Mouse (Mus musculus) bone marrow macrophage, adult 2 months (primary cell): Measurements from ENCODE around the gene Camkmt. TPM values are rescaled to one million over a fixed set of nuclear protein-coding genes. Genes with fewer than 3 reads are reported as not detected.

Source experiments
- H3K27ac ChIP-seq: 2 replicates; pipeline ENCODE4 v1.5.1; 2012; ENCODE audit warnings: low read depth, low read length; ENCODE audit not compliant: insufficient read depth
- H3K4me1 ChIP-seq: 2 replicates; pipeline ENCODE4 v1.6.1; 2012; ENCODE audit warnings: low read length; ENCODE audit not compliant: control insufficient read depth, insufficient read depth
- H3K4me3 ChIP-seq: 2 replicates; pipeline ENCODE4 v1.5.1; 2012; ENCODE audit warnings: mild to moderate bottlenecking, low read length, moderate library complexity; ENCODE audit not compliant: insufficient read depth
- CTCF ChIP-seq: IDR thresholded peaks from 2 replicates; pipeline ENCODE4 v1.5.1; 2012; ENCODE audit warnings: low read depth, mild to moderate bottlenecking, low read length, moderate library complexity
- POLR2A ChIP-seq: IDR thresholded peaks from 2 replicates; pipeline ENCODE4 v1.6.1; 2012; ENCODE audit warnings: mild to moderate bottlenecking, low read depth, low read length, borderline replicate concordance
- polyA plus RNA-seq: library from polyadenylated mRNA; stranded (reverse); fragments of >200 nt; gene quantifications from 2 replicates; pipeline ENCODE4 v1.2.4, GENCODE M21; 2012; ENCODE audit not compliant: missing spikeins, insufficient read depth, insufficient read length

Gene Camkmt
- polyA plus RNA-seq, result 10.8 and 11.8 TPM in 2 replicates

DNA sequence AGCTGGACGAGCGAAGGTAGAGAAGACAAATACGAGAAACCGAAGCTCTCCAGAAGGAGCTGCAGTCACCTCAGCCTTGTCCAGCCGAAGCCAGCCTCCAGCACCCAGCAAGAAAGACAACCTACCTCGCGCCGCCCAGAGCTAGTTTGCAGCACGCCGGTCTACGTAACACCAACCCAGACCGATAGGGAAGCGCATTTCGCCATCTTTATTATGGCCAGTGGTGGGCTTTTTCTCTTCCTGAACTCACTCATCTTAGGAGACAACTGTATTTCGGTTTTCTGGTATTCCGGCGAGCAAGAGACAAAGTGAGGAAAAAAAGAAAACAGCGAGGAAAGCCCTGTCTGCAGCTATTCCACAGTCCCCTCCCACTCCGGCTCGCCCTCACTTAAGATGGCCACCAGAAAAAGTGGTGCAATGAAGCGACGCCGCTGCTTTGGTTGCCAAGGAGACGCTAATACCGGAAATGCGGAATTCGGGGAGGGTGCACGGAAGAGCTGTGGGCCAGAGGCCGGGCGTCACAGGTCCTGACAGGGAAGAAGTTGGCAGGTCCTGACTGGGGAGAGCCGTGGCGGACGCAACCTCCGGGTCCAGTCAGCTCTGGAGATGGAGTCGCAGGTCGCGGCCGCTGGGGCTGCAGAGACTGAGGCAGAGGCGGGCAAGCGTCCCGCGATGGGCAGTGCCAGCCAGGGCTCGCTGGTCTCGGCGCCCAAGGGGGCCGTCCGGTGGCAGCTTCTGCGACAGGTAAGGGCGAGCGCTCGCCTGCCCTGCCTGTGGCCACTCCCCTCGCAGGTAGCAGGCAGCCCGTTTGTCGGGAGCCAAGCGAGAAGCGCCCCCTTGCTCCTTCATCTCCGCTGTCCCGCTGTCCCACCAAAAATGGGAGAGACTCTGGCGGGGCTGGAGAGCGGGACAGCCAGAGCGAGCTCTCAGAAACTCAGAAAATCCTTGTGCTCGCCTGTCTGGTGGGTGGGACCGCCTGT lies at the start of gene Camkmt, which contains the start of gene Prepl:
Gene Camkmt, plus strand, starts transcription at position 433 of the 980 bp plus-strand sequence.
Gene Prepl, minus strand, starts transcription at position 122 of the 980 bp plus-strand sequence.
- TF ChIP-seq POLR2A, result no peak
- TF ChIP-seq CTCF, result no peak
- H3K4me1 ChIP-seq, result peaks cover 4% of the 10 kb centered on the region
- H3K27ac ChIP-seq, result peak within 1 kb of the TSS; percentile 47
- peak within 1 kb of the TSS; percentile 75 for H3K4me3 ChIP-seq

DNA sequence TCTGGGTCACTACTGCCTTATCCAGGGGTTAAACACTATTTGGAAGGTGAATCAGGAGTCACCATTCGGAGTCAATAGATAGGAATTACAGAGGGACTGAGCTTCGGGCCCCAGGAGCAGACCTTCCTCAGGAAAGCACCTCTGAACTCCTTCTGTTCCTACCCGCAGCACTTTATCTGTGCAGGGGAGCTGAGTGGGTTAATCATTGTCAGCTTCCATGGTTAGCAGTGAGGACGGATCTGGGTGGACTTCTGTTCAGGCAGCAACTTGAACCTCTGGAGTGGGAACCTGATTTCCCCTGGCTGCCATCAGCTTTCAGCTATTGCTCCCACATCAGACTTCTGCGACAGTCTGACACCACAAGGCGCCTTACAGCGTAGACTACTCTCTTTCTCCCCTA lies 49.4 kb upstream of the Camkmt start:
- TF ChIP-seq POLR2A, result no peak
- TF ChIP-seq CTCF, result no peak
- Histone ChIP-seq H3K4me1 (no peaks in the 10 kb centered on the region), H3K4me3 (no peak overlapping the region), H3K27ac (no peak overlapping the region)

DNA sequence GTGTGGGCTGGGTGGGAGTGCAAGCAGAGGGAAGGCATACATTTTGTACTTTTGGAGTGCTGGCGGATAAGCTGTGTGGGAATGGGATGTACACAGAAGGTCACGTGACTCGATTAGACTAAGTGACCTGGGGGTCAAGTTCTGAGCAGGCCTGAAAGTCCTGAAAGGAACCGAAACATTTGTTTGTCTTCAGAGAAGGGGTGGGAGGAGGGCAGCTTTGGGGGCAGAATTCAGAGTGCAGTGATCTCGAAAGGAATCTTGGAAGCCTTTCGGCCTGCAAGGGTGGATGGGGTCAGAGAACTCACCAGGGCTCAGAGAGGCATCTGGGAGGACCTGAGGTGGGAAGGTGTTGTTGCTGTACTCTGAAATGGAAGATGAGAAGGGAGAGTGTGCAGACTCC lies 47.9 kb upstream of the Camkmt start:
- Histone ChIP-seq H3K4me3 (no peak overlapping the region), H3K27ac (no peak overlapping the region), H3K4me1 (no peaks in the 10 kb centered on the region)
- no peak for TF ChIP-seq CTCF
- TF ChIP-seq POLR2A, result no peak

DNA sequence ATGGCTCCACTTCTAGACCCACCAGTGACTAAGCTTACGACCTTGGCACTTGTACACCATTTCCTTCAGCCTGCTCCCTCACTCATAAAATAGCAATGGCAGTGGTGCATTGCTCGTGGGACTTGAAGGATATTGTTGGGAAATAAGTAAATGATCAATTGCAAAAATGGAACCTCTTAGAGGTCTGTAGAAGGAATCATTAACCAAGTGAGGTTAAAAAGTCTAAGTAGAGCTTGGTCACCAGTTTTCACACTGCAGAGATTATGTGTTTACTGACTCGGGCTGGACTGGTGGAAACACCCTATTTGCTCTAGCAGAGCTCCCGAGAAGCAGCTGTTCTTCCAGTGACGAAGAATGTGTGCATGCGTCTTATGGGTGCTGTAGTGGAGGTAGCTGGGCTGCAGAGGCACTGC lies 46.9 kb upstream of the Camkmt start:
- TF ChIP-seq CTCF (no peak), POLR2A (no peak)

DNA sequence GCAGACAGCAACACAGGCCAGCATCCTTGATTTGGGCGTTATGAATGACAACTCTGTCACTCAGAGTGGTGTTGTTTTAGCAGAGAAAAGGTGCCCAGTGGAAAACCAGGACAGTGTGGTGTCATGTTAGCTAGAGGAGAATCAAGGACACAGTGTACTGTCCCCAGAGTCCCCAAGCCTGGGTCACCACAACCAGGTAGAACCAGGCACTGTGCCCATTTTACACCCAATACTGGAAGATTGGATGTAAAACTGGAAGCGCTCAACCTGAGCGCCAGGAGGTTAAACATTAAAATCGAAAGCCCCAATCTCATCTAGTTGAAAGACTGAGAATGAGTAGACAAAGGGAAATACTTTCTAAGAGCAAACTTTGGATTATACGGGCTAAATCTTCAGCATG lies 45.9 kb upstream of the Camkmt start:
- H3K4me1 ChIP-seq, result no peaks in the 10 kb centered on the region
- no peak overlapping the region for H3K4me3 ChIP-seq
- H3K27ac ChIP-seq, result no peak overlapping the region
- TF ChIP-seq CTCF (no peak), POLR2A (no peak)

More for the DNA sequence above, 46.9 kb upstream of the Camkmt start:
- H3K4me1 ChIP-seq, result no peaks in the 10 kb centered on the region
- no peak overlapping the region for H3K27ac ChIP-seq
- H3K4me3 ChIP-seq, result no peak overlapping the region

DNA sequence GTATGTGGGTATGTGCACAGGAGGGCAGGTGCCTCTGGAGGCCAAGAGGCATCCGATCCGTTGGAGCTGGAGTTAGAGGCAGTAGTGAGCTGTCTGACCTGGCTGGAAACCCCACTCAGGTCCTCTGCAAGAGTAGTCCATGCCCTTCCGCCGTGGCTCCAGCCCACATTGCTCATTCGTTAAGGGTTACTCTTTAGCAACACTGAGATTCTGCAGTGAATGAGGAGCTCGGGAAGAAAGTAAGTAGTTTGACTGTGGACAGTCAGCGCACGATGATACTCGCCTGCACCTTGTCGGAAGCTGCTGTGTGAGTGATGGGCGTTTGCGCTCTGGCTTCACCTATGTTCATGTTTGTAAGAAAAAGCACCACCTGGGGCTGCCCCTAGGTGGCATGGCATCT lies 45.2 kb upstream of the Camkmt start:
- TF ChIP-seq POLR2A (no peak), CTCF (no peak)
- Histone ChIP-seq H3K27ac (no peak overlapping the region), H3K4me3 (no peak overlapping the region), H3K4me1 (no peaks in the 10 kb centered on the region)

DNA sequence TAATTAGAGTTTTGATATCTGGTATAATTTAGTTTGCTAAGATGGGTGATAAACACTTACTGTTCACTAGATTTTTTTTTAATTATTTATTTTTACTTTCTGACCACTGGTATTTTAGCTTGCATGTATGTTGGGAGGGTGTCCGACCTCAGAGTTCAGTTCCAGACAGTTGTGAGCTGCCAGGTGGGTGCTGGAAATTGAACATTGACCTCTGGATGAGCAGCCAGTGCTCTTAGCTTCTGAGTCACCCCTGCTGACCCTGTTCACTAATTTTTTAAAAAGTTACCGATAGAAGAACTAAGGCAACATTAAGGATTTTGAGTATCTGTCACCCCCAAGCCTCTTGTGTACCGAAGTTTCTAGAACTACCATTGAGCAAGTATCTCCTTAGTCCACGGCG lies 42.0 kb upstream of the Camkmt start:
- no peak for TF ChIP-seq CTCF
- TF ChIP-seq POLR2A, result no peak
- Histone ChIP-seq H3K4me3 (no peak overlapping the region), H3K27ac (no peak overlapping the region), H3K4me1 (no peaks in the 10 kb centered on the region)

DNA sequence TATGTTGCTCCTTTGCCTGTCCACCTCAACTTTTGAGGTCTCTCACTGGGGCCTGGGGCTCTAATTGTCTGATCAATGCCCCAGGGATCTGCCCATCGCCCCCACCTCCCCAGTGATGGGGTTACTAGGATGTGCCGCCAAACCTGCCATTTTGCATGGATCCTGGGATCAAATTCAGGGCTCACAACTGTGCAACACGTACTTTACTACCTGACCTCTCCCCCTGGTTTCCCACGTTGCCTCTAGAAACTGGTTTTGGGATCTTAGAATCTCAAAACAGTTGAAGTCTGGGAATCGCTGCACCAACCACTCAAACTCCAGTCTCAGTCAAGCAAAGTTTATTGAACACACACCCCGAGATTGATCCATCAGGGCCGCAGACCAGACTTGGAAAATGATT lies 32.1 kb upstream of the Camkmt start:
- H3K27ac ChIP-seq, result no peak overlapping the region
- no peaks in the 10 kb centered on the region for H3K4me1 ChIP-seq
- no peak overlapping the region for H3K4me3 ChIP-seq
- no peak for TF ChIP-seq POLR2A
- no peak for TF ChIP-seq CTCF

DNA sequence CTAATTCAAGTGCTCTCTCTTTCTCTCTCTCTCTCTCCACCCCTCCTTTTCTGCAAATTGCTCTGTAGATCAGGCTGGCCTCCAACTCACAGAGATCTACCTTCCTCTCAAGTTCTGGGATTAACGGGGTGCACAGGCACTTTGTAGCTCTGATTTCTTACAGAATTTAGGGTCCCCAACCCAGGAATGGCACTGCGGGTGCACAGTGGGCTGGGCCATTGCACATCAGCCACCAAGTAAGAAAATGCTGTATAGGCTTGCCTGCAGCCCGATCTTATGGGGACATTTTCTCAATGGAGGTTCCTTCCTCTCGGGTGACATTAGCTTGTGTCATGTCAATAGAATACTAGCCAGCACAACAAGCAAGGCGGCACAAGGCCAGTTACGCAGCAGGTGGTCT lies 31.2 kb upstream of the Camkmt start:
- no peak overlapping the region for H3K4me3 ChIP-seq
- no peak overlapping the region for H3K27ac ChIP-seq
- H3K4me1 ChIP-seq, result no peaks in the 10 kb centered on the region
- TF ChIP-seq CTCF (no peak), POLR2A (no peak)

DNA sequence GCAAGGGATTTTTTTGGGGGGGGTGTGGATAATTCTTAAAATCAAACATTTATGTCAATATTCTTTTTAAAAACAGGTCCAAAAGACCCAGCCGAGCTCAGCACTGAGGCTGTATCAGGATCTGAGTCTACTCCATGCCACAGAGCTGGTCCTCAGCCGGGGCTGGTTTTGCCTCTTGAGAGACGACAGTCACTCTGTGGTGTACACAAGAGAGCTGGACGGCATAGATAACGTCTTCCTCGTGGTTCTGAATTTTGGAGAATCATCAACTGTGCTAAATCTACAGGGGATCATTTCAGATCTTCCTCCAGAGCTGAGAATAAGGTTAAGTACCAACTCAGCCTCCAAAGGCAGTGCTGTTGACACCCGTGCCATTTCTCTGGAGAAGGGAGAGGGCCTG lies 26.8 kb upstream of the Camkmt start:
- no peak for TF ChIP-seq POLR2A
- TF ChIP-seq CTCF, result no peak
- no peaks in the 10 kb centered on the region for H3K4me1 ChIP-seq

More for the DNA sequence above, 26.8 kb upstream of the Camkmt start:
- Histone ChIP-seq H3K27ac (no peak overlapping the region), H3K4me3 (no peak overlapping the region)
